Mouse (Mus musculus) MEL (cell line): ENCODE measurements around the gene 2610002M06Rik. TPM values are rescaled to one million over a fixed set of nuclear protein-coding genes. Genes with fewer than 3 reads are reported as not detected.

ENCODE experiments used
- DNase-seq: peaks from one replicate; pipeline ENCODE4 v3.0.0; 2011; ENCODE audit warnings: low read depth, low spot score
- H3K27ac ChIP-seq: 2 replicates; pipeline ENCODE4 v1.5.1; 2012; ENCODE audit warnings: low read depth, mild to moderate bottlenecking, control low read depth, low read length, moderate library complexity; ENCODE audit not compliant: control insufficient read depth
- H3K27me3 ChIP-seq, 2 experiments: fragments of 150-350 bp in 1 of 2; sonication (generic) in 1 of 2; 2 replicates each; pipeline ENCODE4 v1.6.1; 2012; ENCODE audit warnings: low read length in 2 of 2, mild to moderate bottlenecking in 2 of 2, improper control_type of control experiment in 1 of 2, moderate library complexity in 1 of 2; ENCODE audit not compliant: insufficient read depth in 2 of 2, control insufficient read depth in 1 of 2
- H3K36me3 ChIP-seq, 2 experiments: 2 replicates each; pipeline ENCODE4 v1.6.1; 2012 to 2014; ENCODE audit warnings: low read length in 2 of 2, improper control_type of control experiment in 1 of 2, inconsistent platforms in 1 of 2, mild to moderate bottlenecking in 1 of 2; ENCODE audit not compliant: insufficient read depth in 2 of 2, control insufficient read depth in 1 of 2
- H3K4me1 ChIP-seq, 2 experiments: fragments of 150-350 bp in 1 of 2; sonication (generic) in 1 of 2; 2 replicates each; pipeline ENCODE4 v1.6.1; 2012; ENCODE audit warnings: low read length in 2 of 2, improper control_type of control experiment in 1 of 2, mild to moderate bottlenecking in 1 of 2; ENCODE audit not compliant: insufficient read depth in 2 of 2, control insufficient read depth in 1 of 2
- H3K4me3 ChIP-seq, 2 experiments: fragments of 150-350 bp in 1 of 2; sonication (generic) in 1 of 2; 2 replicates each; pipeline ENCODE4 v1.5.1; 2012; ENCODE audit warnings: low read depth in 2 of 2, low read length in 2 of 2, mild to moderate bottlenecking in 2 of 2, moderate library complexity in 2 of 2, control low read depth in 1 of 2, improper control_type of control experiment in 1 of 2; ENCODE audit not compliant: control insufficient read depth in 1 of 2, insufficient read depth in 1 of 2
- H3K79me2 ChIP-seq: 2 replicates; pipeline ENCODE4 v1.6.1; 2012; ENCODE audit warnings: mild to moderate bottlenecking, low read length, moderate library complexity; ENCODE audit not compliant: control insufficient read depth, poor library complexity, insufficient read depth
- H3K9ac ChIP-seq: 2 replicates; pipeline ENCODE4 v1.6.1; 2012; ENCODE audit warnings: low read depth, mild to moderate bottlenecking, control low read depth, low read length, moderate library complexity; ENCODE audit not compliant: control insufficient read depth, poor library complexity, severe bottlenecking
- H3K9me3 ChIP-seq: fragments of 150-350 bp; sonication (generic); replicated peaks from 2 replicates; pipeline ENCODE4 v1.6.1; 2012; ENCODE audit warnings: mild to moderate bottlenecking, low read length, improper control_type of control experiment, moderate library complexity; ENCODE audit not compliant: insufficient read depth
- BHLHE40 ChIP-seq: IDR thresholded peaks from 2 replicates; pipeline ENCODE4 v1.6.1; 2012; ENCODE audit warnings: low read depth, mild to moderate bottlenecking, inconsistent platforms, low read length, improper control_type of control experiment, borderline replicate concordance
- CHD1 ChIP-seq: IDR thresholded peaks from 2 replicates; pipeline ENCODE4 v1.6.1; 2012; ENCODE audit warnings: low read depth, mild to moderate bottlenecking, inconsistent platforms, low read length, improper control_type of control experiment
- CHD2 ChIP-seq: IDR thresholded peaks from 2 replicates; pipeline ENCODE4 v1.6.1; 2011; ENCODE audit warnings: low read length, improper control_type of control experiment
- EP300 ChIP-seq, 2 experiments: IDR thresholded peaks; 2 replicates each; pipeline ENCODE4 v1.6.1; 2011; ENCODE audit warnings: improper control_type of control experiment in 2 of 2, low read length in 2 of 2, low read depth in 1 of 2, mild to moderate bottlenecking in 1 of 2
- ETS1 ChIP-seq: IDR thresholded peaks from 2 replicates; pipeline ENCODE4 v1.6.1; 2012; ENCODE audit warnings: low read depth, mild to moderate bottlenecking, inconsistent platforms, low read length, improper control_type of control experiment, moderate library complexity
- GABPA ChIP-seq: IDR thresholded peaks from 2 replicates; pipeline ENCODE4 v1.6.1; 2012; ENCODE audit warnings: low read depth, mild to moderate bottlenecking, inconsistent platforms, low read length, improper control_type of control experiment, moderate library complexity
- HCFC1 ChIP-seq: IDR thresholded peaks from 2 replicates; pipeline ENCODE4 v1.6.1; 2012; ENCODE audit warnings: low read depth, mild to moderate bottlenecking, inconsistent platforms, low read length, improper control_type of control experiment, moderate library complexity
- JUND ChIP-seq: IDR thresholded peaks from 2 replicates; pipeline ENCODE4 v1.6.1; 2011; ENCODE audit warnings: low read depth, mild to moderate bottlenecking, improper control_type of control experiment, low read length
- KAT2A ChIP-seq: conservative IDR thresholded peaks from 2 replicates; pipeline ENCODE4 v1.6.1; 2012; ENCODE audit warnings: low read depth, low read length, improper control_type of control experiment, inconsistent platforms
- MAFK ChIP-seq: IDR thresholded peaks from 2 replicates; pipeline ENCODE4 v1.6.1; 2011; ENCODE audit warnings: low read depth, mild to moderate bottlenecking, low read length, improper control_type of control experiment, borderline replicate concordance
- MAZ ChIP-seq: IDR thresholded peaks from 2 replicates; pipeline ENCODE4 v1.6.1; 2012; ENCODE audit warnings: low read depth, mild to moderate bottlenecking, inconsistent platforms, low read length, improper control_type of control experiment
- MYB ChIP-seq: IDR thresholded peaks from 2 replicates; pipeline ENCODE4 v1.6.1; 2011; ENCODE audit warnings: mild to moderate bottlenecking, low read depth, low read length, improper control_type of control experiment
- MYC ChIP-seq: IDR thresholded peaks from 2 replicates; pipeline ENCODE4 v1.6.1; 2011; ENCODE audit warnings: low read depth, mild to moderate bottlenecking, low read length, improper control_type of control experiment, moderate library complexity
- NELFE ChIP-seq: IDR thresholded peaks from 2 replicates; pipeline ENCODE4 v1.6.1; 2011; ENCODE audit warnings: low read depth, low read length, improper control_type of control experiment
- NRF1 ChIP-seq: IDR thresholded peaks from 2 replicates; pipeline ENCODE4 v1.6.1; 2014; ENCODE audit warnings: low read depth, mild to moderate bottlenecking, inconsistent platforms, low read length, improper control_type of control experiment, moderate library complexity; ENCODE audit not compliant: poor library complexity, insufficient read depth, severe bottlenecking
- POLR2AphosphoS2 ChIP-seq: IDR thresholded peaks from 2 replicates; pipeline ENCODE4 v1.6.1; 2011; ENCODE audit warnings: low read length, improper control_type of control experiment
- RAD21 ChIP-seq: IDR thresholded peaks from 2 replicates; pipeline ENCODE4 v1.6.1; 2011; ENCODE audit warnings: mild to moderate bottlenecking, low read depth, low read length, improper control_type of control experiment
- RCOR1 ChIP-seq: IDR thresholded peaks from 2 replicates; pipeline ENCODE4 v1.6.1; 2012; ENCODE audit warnings: low read depth, mild to moderate bottlenecking, inconsistent platforms, low read length, improper control_type of control experiment
- SIN3A ChIP-seq: IDR thresholded peaks from 2 replicates; pipeline ENCODE4 v1.6.1; 2012; ENCODE audit warnings: low read length, improper control_type of control experiment, inconsistent platforms
- TAL1 ChIP-seq: IDR thresholded peaks from 2 replicates; pipeline ENCODE4 v1.6.1; 2012; ENCODE audit warnings: mild to moderate bottlenecking, inconsistent platforms, low read length, moderate library complexity, mixed read lengths
- TBP ChIP-seq: IDR thresholded peaks from 2 replicates; pipeline ENCODE4 v1.8.0; 2011; ENCODE audit warnings: low read depth, low read length, improper control_type of control experiment
- USF1 ChIP-seq: IDR thresholded peaks from 2 replicates; pipeline ENCODE4 v1.6.1; 2014; ENCODE audit warnings: low read depth, mild to moderate bottlenecking, inconsistent platforms, low read length, improper control_type of control experiment, moderate library complexity
- ZC3H11A ChIP-seq: IDR thresholded peaks from 2 replicates; pipeline ENCODE4 v1.6.1; 2012; ENCODE audit warnings: low read depth, mild to moderate bottlenecking, inconsistent platforms, low read length, improper control_type of control experiment
- ZNF384 ChIP-seq: IDR thresholded peaks from 2 replicates; pipeline ENCODE4 v1.6.1; 2012; ENCODE audit warnings: low read depth, mild to moderate bottlenecking, inconsistent platforms, low read length, improper control_type of control experiment
- polyA plus RNA-seq, 2 experiments: library from polyadenylated mRNA; stranded (reverse) in 1 of 2; unstranded in 1 of 2; fragments of >175 nt in 1 of 2; fragments of >200 nt in 1 of 2; gene quantifications; 2 replicates each; pipeline versions ENCODE4 v1.2.1 to v1.2.4; 2012; ENCODE audit warnings: low replicate concordance in 2 of 2, low read depth in 1 of 2; ENCODE audit not compliant: insufficient read length in 2 of 2, insufficient read depth in 1 of 2, missing spikeins in 1 of 2
- total RNA-seq: library from RNA; depleted of rRNA; stranded (reverse); fragments of 300-350 nt; gene quantifications from 2 replicates; pipeline ENCODE4 v1.2.3, GENCODE M21; 2012

The 2610002M06Rik gene
- total and polyA plus RNA-seq, 3 experiments = 24.6 to 49.5 (median 34.4) TPM

DNA sequence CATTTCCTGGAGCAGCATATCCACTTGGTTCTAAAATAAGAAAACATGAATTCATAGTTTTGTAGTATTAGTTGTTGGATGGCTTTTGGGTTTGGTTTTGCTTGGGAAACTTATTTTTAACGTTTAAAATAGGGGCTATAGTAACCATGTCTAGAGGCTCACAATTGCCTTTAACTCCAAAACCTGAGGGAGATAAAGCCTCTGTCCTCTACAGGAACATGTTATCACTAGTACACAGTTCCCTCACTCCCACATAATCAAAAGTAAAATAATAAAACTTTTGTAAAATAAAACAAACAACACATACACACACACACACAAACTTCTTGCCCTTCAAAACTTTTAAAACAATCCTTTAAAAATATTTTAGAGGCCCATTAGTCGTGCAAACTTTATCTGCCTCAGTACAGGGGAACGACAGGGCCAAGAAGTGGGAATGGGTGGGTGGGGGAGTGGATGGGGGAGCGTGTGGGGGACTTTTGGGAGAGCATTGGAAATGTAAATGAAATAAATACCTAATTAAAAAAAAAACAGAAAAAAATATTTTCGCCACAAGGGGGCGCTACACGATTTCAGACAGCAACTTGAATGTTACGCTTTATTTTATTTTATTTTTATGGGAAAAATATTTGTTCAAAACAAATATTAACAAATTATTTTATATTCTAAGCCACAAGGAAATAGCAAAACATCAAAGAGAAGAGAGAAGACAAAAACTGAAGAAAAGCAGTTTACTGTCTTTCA lies 25.2 kb downstream of the 2610002M06Rik start (continued):
- TF ChIP-seq CHD1 = peak; percentile 58; the same call in 1 of the 2 replicates
- TF ChIP-seq CHD2 = no peak
- no peak for TF ChIP-seq TAL1
- TF ChIP-seq SIN3A = peak; percentile 52; the same call in 1 of the 2 replicates
- TF ChIP-seq NRF1 = no peak
- TF ChIP-seq USF1 = no peak
- no peak for TF ChIP-seq POLR2AphosphoS2
- no peak for TF ChIP-seq ETS1
- TF ChIP-seq RAD21 = peak; percentile 73
- no peak for TF ChIP-seq MAZ
- no peak for TF ChIP-seq GABPA
- no peak for TF ChIP-seq HCFC1
- no peak for TF ChIP-seq BHLHE40
- no peak for TF ChIP-seq NELFE
- TF ChIP-seq ZC3H11A = peak; percentile 66
- no peak for TF ChIP-seq JUND

DNA sequence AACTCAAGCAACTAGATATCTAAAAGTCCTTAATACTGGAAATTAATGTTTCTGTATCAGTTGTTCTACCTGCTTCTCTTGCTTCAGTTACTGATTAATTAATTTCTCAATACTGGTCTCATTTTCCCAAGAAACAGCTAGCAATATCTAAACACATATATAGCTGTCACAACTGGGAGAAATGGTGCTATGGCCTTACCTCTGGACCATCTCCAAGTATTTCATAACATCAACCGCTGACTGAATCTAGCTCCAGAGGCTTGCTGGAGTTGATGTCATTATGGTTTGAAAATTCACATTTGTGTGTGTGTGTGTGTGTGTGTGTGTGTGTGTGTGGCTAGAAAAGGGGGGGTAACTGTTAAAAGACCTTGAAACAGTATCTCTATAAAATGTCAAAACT lies 26.0 kb downstream of the 2610002M06Rik start:
- Histone ChIP-seq H3K36me3 (peaks cover 10 to 54% of the 10 kb centered on the region in 2 experiments), H3K9me3 (no peaks in the 10 kb centered on the region), H3K9ac (no peak overlapping the region)
- TF ChIP-seq MAFK (no peak), JUND (no peak), MYC (no peak), RCOR1 (no peak), CHD2 (no peak), HCFC1 (no peak), KAT2A (no peak), MAZ (no peak), USF1 (no peak), RAD21 (no peak), ETS1 (no peak), ZNF384 (no peak), POLR2AphosphoS2 (no peak), EP300 (IDR thresholded peaks at IDR 0.05; ENCODE audit: low read depth in 1 of 2, low read length in 2 of 2) (no peak), NRF1 (no peak), MYB (no peak), TBP (no peak), CHD1 (no peak)
- TF ChIP-seq, all 39 proteins: peak for 0
- Histone ChIP-seq H3K27ac (no peak overlapping the region), H3K79me2 (no peaks in the 10 kb centered on the region), H3K4me3 (no peak overlapping the region), H3K4me1 (peaks cover 0 to 8% of the 10 kb centered on the region in 2 experiments; a peak in 2 of 4 replicates), H3K27me3 (no peaks in the 10 kb centered on the region)
- no peak for DNase-seq
